ENCODE assay signal across 26 mouse cellular contexts in genomic region chr15:90131777-90132176, GRCm38 (mm10).
DNase-seq lines count a peak whose midpoint lies in the region; ATAC-seq and TF ChIP-seq lines count a peak whose summit lies in the region.
"Had no signal": no experiment of that assay in that cellular context is flagged by ENCODE, and none has a peak within 500 bp of the region (broad histone marks: within the 10 kb centered on the region; RNA-seq: fewer than 3 reads in every experiment).

No protein-coding gene starts in this region.

- H3K4me1 ChIP-seq in kidney, embryonic 15.5 days: no peaks in the 10 kb centered on the region
- H3K4me1 ChIP-seq: embryonic facial prominence, embryonic 15.5 days; heart, embryonic 10.5 days; hindbrain, embryonic 12.5 days had no signal

- no peak overlapping the region for H3K4me3 ChIP-seq in left cerebral cortex, adult 2 months
- H3K4me3 ChIP-seq in kidney, embryonic 15.5 days (replicated peaks): no peak overlapping the region
- H3K4me3 ChIP-seq: embryonic facial prominence, embryonic 15.5 days; erythroblast, embryonic 14.5 days; forebrain, embryonic 10.5 days; heart, embryonic 10.5 days; hindbrain, embryonic 12.5 days had no signal

- no peak for DNase-seq in frontal cortex, postnatal 25 days (ENCODE audit: low spot score in 2 of 2)
- DNase-seq in left cerebral cortex, adult 2 months (ENCODE audit: extremely low spot score in 1 of 2, low spot score in 2 of 2): peak in 1 of 2 experiments; percentile 15
- no peak for DNase-seq in left cerebral cortex, postnatal 10 days (ENCODE audit: extremely low spot score in 1 of 2, low spot score in 2 of 2)
- DNase-seq in right cerebral cortex, postnatal 10 days (ENCODE audit: low spot score in 2 of 2): peak; percentile 28
- DNase-seq in right cerebral cortex, postnatal 4 days: no peak
- no peak for DNase-seq in lung, postnatal 4 days
- DNase-seq: adrenal gland, adult 8-10 months; adrenal gland, postnatal 36 days; B cell, adult 2 months; cerebellum, adult 11 months; cerebellum, adult 8-10 months; cerebellum, postnatal 14 days; embryo, embryonic 11 days; heart, adult 18-20 months; heart, postnatal 10 days; heart, postnatal 4 days had no signal

- WGBS in kidney, embryonic 15.5 days: 84% methylated on average over 5 of the region's 5 CpGs

- H3K36me3 ChIP-seq in kidney, embryonic 15.5 days: no peaks in the 10 kb centered on the region
- H3K36me3 ChIP-seq: embryonic facial prominence, embryonic 15.5 days; forebrain, embryonic 10.5 days; G1E; heart, embryonic 10.5 days; hindbrain, embryonic 12.5 days had no signal

- no peak overlapping the region for H3K4me2 ChIP-seq in kidney, embryonic 15.5 days
- H3K4me2 ChIP-seq: embryonic facial prominence, embryonic 15.5 days; hindbrain, embryonic 12.5 days had no signal

- no peaks in the 10 kb centered on the region for H3K27me3 ChIP-seq in kidney, embryonic 15.5 days
- H3K27me3 ChIP-seq: embryonic facial prominence, embryonic 15.5 days; hindbrain, embryonic 12.5 days had no signal

- intact Hi-C loops in left cerebral cortex, adult 2 months (cut with DNase I): no loop called here
- intact Hi-C loops in left cerebral cortex, postnatal 10 days (cut with DNase I): no loop called here

- H3K9me3 ChIP-seq in kidney, embryonic 15.5 days (replicated peaks): no peaks in the 10 kb centered on the region
- H3K9me3 ChIP-seq: embryonic facial prominence, embryonic 15.5 days; forebrain, embryonic 10.5 days; heart, embryonic 10.5 days; hindbrain, embryonic 12.5 days had no signal

- H3K9ac ChIP-seq in kidney, embryonic 15.5 days: no peak overlapping the region
- H3K9ac ChIP-seq: embryonic facial prominence, embryonic 15.5 days; hindbrain, embryonic 12.5 days had no signal

- peak overlapping the region; percentile 47; the same call in 1 of the 2 replicates for H3K27ac ChIP-seq in left cerebral cortex, adult 2 months
- H3K27ac ChIP-seq in kidney, embryonic 15.5 days: no peak overlapping the region
- H3K27ac ChIP-seq: embryonic facial prominence, embryonic 15.5 days; forebrain, embryonic 10.5 days; heart, embryonic 10.5 days; hindbrain, embryonic 12.5 days had no signal

- ATAC-seq in frontal cortex, adult (ENCODE audit: low TSS enrichment): peak; percentile 94
- no peak for ATAC-seq in kidney, embryonic 15.5 days (replicated peaks; ENCODE audit: low FRiP score)
- ATAC-seq: CD4-positive, CD25-positive, alpha-beta regulatory T cell, adult 4 months; forebrain, embryonic 14.5 days had no signal

- no peak for TF ChIP-seq CTCF in left cerebral cortex, adult 2 months (IDR thresholded peaks at IDR 0.05)

Comparison
In these comparisons a context has a peak if more than half of its experiments do, and no peak if none do; other contexts are left out.
1. DNase-seq: peak in right cerebral cortex, postnatal 10 days (2 of 2); none in frontal cortex, postnatal 25 days (0 of 2), left cerebral cortex, postnatal 10 days (0 of 2), right cerebral cortex, postnatal 4 days (single experiment) and lung, postnatal 4 days (0 of 2).